Mouse (Mus musculus): Measurements from ENCODE around the gene Rab37.

The Rab37 gene

DNA sequence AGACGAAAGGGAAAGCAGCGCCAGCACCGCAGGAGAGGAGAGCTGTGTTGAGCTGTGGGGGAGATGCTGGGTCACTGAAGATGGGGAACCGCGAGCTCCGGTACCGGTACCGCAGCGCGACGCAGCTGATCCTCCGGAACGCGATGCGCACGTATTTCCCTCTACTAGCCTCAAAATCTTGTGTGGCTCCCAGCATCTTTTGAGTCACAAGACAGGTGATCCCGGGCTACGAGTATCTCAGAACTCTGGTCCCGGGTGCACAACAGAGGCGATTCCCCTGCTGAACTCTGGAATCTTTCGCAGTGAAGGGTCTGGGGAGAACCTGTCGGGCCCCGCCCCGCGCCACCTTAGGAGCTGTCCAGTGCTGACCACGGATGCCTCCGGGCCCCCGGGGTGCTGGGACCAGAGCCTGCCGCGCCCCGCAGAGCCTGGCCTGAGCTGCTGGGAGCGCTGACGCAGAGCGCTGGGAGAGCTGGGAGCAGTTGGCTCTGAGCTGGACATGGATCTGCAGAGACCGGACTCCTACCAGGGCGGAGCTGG lies at the start of gene Rab37:
Gene Rab37, plus strand, starts transcription at position 70 of the 540 bp plus-strand sequence.
- peak; percentile 32 for DNase-seq (ENCODE audit: low read depth)

DNA sequence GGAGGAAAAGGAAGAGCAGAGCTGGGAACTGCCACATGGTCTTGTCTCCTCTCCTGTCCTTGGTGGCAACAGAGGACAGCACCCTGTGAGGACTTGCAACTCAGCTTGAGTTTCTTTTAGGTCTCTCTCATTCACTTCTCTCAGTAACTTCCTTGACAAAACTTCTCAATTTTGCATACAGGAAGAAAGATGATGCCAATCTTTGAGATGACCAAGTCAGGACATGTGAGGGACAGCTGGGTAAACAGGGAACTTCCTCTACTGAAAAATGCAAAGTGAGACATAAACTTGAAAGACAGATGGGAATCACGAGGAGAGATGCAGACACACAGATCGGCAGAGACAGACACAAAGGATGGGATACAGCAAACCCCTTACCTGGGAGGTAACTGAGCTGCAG lies 43.0 kb upstream of the Rab37 start, which contains the start of gene Cd300ld3:
Gene Cd300ld3, minus strand, starts transcription at position 151 of the 400 bp plus-strand sequence.
- no peak for DNase-seq (ENCODE audit: low read depth)

DNA sequence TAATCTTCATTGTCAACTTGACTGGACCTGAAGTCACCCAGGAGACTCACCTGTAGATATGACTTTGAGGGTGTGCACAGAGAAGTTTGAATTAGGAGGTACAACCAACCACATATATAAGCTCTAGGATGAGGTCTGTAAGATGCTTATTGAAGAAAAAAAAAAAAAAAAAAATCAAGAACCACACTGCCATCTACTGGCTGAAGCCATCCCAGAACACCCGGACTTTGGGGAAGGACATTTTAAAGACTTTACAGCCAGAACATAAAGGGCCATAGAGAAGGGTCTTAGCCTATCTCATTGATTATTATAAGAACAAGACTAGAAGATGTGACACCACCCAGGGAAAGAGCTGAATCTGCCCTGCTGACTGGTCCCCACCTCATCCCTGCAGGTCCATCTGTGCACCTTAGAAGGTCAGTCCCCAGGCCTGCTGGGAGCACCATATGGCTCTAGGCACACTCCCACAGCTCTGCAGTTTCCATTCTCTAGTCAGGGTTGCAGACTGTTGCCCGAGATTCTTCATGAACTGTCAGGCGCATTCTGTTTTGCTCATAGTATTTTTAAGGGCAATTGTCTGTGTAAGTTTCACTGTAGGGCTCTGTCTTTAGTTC lies 41.8 kb upstream of the Rab37 start:
- peak; percentile 39 for DNase-seq (ENCODE audit: low read depth)

DNA sequence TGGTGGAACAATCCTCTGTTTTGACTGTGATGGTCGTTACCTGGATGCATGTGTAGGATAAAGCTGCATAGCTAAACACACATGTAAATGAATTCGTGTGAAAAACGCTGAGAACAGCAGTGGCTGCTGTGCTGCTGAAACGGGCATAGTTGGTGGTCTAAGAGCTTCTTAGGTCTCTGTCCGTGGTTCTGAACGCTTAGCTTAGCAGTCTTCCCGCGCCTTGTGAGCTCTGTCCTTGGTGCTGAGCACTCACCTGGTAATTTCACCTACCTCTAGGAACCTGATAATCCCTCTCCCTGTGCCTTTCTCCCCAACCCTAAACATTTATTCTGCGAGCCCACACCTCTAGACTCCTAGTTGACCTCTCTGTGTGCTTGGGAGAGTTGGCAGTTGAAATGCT lies 39.0 kb upstream of the Rab37 start:
- peak; percentile 31 for DNase-seq (ENCODE audit: low read depth)

DNA sequence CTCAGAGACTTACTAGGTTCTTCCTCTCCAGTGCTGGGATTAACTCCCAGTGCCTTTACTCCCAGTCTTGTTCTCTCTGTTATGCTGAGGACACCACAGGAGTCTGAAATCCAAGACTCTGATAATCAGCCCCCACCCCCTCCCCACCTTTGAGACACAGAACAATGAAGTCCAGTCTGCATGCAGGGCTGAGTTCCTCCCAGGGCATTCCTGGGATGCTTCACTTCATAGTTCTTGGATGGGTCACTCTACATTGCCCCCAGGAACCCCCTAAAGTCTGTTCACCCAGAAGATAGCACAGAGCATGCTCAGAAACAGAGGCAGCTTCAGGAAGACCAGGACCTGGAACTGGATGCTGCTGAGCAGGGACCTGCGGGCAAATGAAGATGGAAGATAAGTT lies 38.2 kb upstream of the Rab37 start:
- DNase-seq (ENCODE audit: low read depth) = no peak

DNA sequence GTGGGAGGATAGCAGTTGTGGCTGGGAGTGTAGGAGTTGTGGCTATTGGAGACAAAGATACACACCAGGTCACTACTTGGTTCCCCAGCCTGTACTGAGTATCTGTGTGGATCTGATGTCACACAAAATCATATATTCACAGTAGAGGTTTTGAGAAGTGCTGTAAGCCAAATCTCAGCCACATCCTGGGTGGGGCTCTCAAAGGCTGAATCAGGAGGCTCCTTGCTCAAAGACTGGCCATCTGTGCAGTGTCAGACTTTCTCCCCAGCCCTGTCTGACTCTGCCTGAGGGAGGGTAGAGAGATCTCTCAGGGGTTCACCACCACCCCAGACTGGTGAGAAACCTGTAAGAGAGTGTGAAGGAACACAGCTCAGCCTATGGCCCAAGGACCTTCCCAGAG lies 36.7 kb upstream of the Rab37 start:
- DNase-seq (ENCODE audit: low read depth) = no peak

DNA sequence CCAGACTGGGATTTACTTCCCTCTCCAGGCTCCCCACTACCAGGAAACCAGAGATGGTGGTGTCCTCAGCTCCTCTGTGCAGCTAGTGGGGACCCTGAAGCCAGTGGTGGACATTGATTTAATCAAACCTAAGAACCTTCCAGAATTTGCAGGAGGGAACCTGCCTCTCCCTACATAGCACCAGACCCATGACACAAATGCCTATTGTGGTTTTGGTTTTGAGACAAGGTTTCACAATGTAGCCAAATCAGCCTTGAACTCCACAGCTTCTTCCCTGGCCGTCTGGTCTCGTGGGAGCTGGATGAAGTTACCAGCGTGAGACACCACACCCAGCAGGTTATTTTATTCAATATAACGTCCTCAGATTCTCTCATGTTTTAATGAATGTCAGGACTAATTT lies 32.5 kb upstream of the Rab37 start:
- no peak for DNase-seq (ENCODE audit: low read depth)

DNA sequence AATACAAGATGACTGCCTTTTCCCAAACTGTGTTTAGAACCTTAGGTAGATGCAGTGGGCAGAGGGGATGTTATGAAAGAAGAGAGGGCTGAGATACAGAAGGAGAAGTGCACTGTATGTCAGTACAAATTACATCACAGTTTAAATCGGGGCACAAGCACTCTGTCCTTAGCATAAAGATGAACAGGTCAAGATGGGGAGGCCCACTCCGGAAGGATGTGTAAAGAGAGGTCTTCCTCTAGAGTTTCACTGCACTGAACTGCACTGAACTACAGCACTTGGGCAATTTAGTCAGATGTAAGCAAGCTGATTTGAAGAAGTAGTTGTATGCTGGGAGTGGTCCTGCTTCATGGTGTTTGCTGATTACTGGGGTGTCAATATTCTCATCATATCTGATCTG lies 31.4 kb upstream of the Rab37 start:
- no peak for DNase-seq (ENCODE audit: low read depth)

DNA sequence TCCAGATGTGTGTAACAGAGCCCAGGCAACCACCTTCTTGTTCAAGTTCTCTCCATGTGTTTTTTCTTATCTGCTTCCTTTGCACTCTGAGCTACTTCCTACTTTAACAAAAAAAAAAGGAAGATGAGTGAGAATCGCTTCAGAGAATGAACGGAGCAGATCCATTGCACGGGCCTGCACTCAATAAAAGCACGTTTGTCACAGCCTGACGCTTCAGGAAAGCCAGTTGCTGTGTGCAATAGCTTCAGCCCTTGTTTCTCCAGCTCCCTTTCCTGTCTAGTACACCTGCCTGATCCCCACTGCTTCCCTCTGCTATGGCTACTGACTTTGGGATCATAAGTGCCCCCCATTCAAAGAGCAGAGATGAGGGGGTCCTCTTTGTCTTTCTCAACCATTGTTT lies 29.2 kb upstream of the Rab37 start, which contains the start of gene Cd300e:
Gene Cd300e, minus strand, starts transcription at position 101 of the 400 bp plus-strand sequence.
- no peak for DNase-seq (ENCODE audit: low read depth)

DNA sequence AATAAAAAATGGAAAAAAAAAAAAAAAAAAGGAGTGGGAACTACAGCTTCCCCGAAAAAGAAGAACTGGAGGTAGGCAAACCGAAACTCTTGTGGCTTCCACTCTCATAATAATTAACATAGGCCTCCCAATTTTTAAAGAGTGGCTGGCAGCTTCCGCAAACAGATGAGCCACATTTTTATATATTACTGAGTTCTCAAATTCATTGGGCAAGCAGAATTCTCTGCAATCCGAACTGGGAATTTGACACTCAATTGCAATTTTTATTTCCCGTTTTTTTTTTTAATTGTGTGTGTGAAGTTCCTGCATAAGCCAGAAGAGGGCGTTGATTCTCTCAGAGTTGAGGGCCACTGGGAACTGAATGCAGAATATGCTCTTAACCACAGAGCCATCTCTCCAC lies 24.5 kb upstream of the Rab37 start:
- DNase-seq (ENCODE audit: low read depth) = no peak

DNA sequence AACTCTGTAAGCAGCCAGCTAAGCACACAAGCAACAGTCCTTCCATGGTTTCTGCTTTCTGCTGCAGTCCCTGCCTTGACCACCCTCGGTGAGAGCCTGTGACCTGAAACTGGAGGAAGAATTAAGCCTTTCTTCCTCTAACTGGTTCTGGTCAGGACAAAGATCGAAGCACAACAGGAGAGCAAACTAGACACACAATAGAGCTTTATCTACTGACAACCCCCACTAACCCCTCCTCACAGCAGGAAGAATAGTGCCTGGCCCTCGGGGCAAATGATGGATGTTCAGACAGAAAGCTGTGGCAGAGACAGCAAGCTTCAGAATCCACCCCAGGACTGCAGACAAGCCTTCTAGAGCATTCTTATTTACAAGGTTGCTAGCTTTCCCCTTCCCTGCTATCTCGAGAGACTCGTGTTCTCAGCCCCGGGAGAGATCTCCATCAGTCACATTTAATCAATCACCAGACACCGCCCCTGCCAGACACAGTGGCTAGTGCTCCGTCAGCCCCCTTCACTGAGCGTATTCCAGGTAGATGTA lies 20.1 kb upstream of the Rab37 start:
- no peak for DNase-seq (ENCODE audit: low read depth)

DNA sequence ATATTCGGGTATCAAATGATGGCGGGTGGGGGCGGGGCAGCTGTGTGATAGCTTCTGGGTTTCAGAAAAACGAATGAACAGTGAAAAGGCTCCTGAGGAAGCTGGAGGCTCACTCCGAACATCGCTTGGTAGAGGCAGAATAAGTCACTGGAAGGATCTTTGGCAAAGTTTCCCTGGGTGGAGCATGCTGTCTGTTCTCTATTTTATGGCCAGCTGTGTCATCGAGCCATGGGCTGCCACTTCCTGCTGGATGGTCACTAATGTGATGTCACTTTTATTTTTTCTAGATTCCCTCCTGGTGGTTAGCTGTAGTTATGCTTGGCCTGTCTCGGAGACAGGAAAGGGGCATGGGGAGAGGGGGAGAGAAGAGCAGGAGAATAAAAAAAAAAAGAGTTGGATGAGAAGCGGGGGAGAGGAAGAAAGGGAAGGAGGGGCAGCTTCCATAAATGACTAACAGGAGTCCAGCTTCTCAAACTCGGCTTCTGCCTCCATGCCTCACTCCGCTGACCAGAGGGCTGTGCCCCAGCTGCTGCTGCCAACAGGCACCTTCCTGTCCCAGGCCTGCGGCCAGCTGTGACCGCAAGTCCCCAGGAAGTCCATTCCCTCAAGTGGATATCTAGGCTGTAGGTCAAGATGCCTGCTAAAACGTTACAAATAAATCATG lies 19.5 kb upstream of the Rab37 start:
- no peak for DNase-seq (ENCODE audit: low read depth)

DNA sequence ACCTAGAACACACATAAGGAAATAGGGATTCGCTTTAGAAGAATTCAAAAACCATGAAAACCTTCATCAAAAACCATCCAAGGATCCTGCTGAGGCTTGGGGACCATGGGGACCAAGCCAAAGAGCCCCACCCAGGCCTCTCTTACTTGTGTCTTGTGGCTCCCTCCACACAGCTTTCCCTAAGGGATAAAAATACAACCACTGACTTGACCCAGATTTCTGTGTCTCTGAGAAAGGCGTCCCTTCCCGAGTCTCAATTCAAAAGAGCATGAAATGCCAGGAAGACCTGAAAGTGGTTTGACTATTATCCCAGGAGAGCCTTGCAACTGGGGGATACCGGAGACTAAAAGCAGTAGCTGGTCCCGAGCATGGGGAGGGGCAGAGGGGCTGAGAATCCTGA lies 18.2 kb upstream of the Rab37 start:
- no peak for DNase-seq (ENCODE audit: low read depth)

DNA sequence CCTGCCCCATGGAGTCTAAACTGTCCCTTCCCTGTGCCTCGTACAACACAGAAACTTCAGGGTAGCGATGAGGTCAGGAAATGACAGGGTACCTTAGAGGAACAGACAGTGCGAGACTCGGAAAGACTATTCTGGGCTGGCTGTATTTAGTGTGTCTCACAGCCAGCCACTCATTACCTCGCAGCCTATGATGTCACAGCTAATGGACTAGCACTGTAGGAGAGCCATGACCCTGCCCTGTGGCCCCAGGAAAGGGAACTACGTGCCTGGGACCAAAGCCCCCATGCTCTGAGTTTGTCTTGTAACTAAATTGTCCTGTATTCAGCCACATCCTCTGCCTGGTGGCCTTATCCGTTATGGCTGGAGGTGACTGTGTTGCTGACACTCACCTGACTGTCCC lies 15.8 kb upstream of the Rab37 start:
- no peak for DNase-seq (ENCODE audit: low read depth)

DNA sequence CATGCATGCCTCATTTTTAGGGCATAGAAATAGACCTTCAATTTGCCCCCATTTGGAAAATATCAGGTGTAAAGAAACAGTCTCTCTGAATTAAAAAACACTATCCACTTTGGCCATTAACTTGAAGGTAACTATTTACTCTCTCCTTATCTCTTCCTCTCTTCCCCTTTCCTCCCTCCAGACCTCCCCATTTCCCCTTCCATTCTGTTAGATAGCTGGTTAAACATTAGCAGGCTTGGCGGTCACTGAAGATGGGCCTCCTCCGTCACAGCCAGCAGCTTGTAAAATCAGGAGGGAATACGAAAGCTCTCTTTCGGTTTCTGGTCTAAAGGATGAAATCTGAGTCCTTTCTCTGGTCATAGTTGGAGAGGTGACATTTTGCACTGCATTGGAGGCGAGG lies 15.4 kb upstream of the Rab37 start:
- no peak for DNase-seq (ENCODE audit: low read depth)

DNA sequence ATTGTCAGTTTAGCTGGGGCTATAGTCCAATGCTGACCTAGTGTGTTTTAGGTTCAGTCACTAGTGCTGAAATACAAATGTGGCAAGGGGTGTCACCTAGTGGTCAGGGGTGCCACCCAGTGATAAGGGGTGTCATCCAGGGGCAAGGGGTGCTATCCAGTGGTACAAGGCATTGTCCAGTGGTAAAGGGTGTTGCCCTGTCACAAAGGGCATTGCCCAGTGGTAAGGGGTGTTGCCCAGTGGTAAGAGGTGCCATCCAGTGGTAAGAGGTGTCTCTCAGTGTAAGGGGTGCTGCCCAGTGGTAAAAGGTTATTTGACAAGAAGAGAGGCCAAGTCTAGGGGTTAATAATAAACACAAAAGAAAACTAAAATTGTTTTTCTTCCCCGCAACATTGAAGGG lies 13.8 kb upstream of the Rab37 start:
- DNase-seq (ENCODE audit: low read depth) = no peak

DNA sequence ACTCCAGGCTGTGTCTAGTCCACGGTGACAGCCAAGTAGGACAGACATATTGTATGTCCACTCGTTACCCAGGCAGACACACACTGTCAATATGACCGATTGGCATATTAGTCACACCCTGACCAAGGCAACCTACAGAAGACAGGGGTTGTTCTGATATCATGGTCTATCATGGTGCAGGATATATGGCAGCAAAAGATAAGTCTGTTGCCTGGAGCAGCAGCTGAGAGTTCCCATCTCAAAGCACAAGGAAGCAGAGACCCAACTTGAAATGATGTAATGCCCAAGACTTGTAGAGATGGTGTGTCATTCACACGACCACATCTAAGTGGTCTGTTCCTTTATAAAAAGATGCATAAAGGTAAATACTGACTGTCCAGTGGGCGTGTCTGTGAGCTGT lies 12.6 kb upstream of the Rab37 start:
- DNase-seq (ENCODE audit: low read depth) = no peak

DNA sequence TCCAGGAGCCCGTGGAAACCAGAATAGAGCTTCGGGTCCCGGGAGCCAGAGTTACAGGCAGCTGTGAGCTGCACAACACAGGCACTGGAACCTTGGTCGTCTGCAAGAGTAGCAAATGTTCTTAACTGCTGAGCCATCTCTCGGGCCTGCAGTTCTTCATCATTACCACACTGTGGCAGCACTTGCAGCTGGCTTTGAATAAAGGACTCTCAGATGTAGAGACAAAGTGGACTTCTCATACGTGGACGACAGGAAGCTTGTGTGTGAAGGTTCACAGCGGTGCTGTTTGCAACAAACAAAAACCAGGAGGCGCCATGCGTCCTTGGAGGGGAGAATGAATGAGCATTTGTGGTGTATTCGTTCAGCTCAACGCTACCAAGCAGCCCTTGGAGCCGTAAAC lies 10.3 kb upstream of the Rab37 start:
- peak; percentile 80 for DNase-seq (ENCODE audit: low read depth)

DNA sequence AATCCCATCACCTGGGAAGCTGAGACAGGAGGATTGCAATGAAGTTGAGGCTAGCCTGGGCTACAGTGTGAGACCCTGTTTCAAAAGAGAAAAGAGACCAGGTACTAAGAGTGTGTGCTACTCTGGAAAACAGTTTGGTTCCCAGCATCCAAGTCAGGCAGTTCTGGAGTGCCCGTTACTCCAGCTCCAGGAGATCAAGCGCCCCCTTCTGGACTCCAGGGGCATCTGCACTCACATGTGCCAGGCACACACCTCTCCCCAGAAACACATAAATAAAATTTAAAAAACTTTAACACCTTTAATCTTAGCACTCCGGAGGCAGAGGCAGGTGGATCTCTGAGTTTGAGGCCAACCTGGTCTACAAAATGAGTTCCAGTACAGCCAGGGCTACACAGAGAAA lies 9.9 kb upstream of the Rab37 start:
- no peak for DNase-seq (ENCODE audit: low read depth)

DNA sequence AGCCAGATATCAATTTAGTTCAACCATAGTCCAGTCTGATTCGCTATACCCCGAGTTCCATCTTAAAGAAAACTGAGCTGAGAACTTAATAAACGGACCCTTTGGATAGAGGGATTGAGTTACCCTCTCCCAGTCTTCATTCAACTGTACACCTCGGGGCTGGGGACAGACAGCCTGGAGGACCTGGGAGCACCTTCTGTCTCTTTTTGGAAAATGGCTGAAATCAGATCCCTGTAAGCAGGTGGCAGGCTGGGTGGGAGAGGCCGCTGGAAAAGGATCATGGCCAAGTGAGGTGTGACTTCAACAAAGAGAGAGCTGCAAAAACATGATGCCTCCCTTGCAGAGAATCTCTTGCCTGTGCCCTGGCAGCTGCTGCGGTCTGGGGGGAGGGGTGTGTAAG lies 9.0 kb upstream of the Rab37 start:
- DNase-seq (ENCODE audit: low read depth) = no peak

DNA sequence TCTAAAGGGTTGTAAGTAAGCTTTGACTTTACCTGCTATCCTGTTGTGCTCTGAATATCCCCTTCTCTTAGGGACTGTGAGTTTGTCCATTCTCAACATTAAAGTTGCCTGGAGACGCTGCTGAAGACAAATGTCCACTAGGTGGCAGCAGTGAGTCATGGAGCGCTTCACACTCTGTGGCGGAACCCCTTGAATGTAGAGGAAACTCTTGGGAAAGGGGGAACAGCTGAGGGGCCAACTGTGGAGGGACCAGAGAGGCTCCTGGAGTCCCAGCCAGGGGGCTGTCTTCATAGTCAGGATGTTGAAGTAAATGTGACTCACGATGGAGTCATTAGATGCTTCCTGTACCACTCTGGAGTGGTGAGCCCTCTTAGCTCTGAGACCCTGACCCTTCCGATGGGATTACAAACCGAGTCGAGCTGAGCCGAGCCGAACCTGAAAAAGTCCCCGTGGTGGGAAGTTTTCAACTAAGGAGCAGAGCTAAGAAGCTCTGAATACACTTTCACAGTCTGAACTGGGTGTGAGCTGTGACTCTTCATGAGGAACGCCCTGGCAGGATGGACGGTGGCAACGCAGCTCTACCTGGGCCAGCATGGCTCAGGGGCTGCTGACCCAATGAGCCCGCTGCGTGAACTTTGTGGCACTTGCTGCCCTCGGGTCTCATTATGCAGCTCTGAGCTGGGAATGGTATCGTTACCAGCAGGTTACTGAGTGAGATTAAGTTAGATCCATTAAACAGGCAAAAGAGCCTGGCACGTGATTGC lies 7.7 kb upstream of the Rab37 start:
- DNase-seq (ENCODE audit: low read depth) = peak; percentile 87

DNA sequence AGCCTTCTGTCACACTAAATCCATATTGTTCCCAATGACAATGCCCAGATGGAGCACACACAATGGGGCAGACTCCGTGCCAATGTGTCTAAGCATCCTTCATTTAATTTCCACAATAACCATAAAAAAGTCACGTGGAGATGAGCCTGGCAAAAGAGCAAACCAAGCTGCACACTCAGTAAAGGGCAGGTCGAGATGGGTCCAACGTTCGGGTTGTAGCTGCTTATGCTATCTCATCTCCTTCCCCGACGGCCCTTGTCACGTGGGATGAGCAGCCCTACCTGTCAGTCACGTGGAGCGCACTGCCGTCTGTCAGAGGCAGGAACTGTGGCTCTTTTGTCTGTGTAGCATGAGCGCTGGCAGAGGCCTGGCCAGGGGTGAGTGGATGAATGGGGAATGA lies 6.6 kb upstream of the Rab37 start:
- DNase-seq (ENCODE audit: low read depth) = no peak

DNA sequence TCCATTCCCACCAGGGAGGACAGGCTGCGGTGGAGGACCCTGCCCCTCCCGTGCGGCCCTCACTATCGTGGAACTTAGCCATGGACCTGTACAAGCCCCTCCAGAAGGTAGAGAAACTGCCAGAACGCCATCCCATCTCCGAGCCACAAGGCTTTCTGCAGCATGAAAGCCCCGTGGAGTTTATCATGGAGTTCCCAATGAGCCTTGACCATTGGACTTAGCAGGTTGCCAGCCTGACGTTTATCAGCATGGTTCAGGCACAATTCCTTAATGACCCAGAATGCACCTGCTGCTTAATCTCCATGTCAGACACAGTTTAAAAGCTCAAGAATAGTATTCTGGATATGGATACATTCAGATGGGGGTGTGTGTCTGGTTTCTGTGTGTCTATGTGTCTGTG lies 6.2 kb upstream of the Rab37 start:
- no peak for DNase-seq (ENCODE audit: low read depth)

All from naive thymus-derived CD4-positive, alpha-beta T cell, adult 2 months (primary cell).